Mouse (Mus musculus) myocyte (in vitro differentiated cells): ENCODE data around the gene Osmr. TPM values are rescaled to one million over a fixed set of nuclear protein-coding genes. Genes with fewer than 3 reads are reported as not detected.

Experiments
- H3K27me3 ChIP-seq: one replicate; pipeline ENCODE4 v1.6.1; 2011; ENCODE audit not compliant: control insufficient read depth, insufficient read depth, insufficient read length
- H3K36me3 ChIP-seq: one replicate; pipeline ENCODE4 v1.6.1; 2011; ENCODE audit not compliant: control insufficient read depth, insufficient read depth
- H3K4me2 ChIP-seq: one replicate; pipeline ENCODE4 v1.6.1; 2011; ENCODE audit warnings: low read depth, control low read depth
- H3K4me3 ChIP-seq: one replicate; pipeline ENCODE4 v1.5.1; 2011; ENCODE audit warnings: mild to moderate bottlenecking, control low read depth, moderate library complexity
- H3K79me2 ChIP-seq: one replicate; pipeline ENCODE4 v1.6.1; 2011; ENCODE audit not compliant: control insufficient read depth, insufficient read depth
- H3ac ChIP-seq: one replicate; pipeline ENCODE4 v1.6.1; 2011; ENCODE audit not compliant: control insufficient read depth, insufficient read length
- CEBPB ChIP-seq: IDR thresholded peaks from 2 replicates; pipeline ENCODE4 v1.6.1; 2011; ENCODE audit warnings: mild to moderate bottlenecking, moderate library complexity; ENCODE audit not compliant: poor library complexity, insufficient read depth, severe bottlenecking
- E2F4 ChIP-seq: IDR thresholded peaks from one replicate; pipeline ENCODE4 v1.6.1; 2011; ENCODE audit warnings: mild to moderate bottlenecking, control low read depth, moderate library complexity; ENCODE audit not compliant: insufficient read depth
- MAX ChIP-seq: IDR thresholded peaks from one replicate; pipeline ENCODE4 v1.6.1; 2011; ENCODE audit warnings: low read depth, mild to moderate bottlenecking, control low read depth
- MYOD1 ChIP-seq, 3 experiments: IDR thresholded peaks; one replicate each; pipeline ENCODE4 v1.6.1; 2011; ENCODE audit warnings: control low read depth in 2 of 3, low read depth in 2 of 3, mild to moderate bottlenecking in 2 of 3, moderate library complexity in 1 of 3; ENCODE audit not compliant: insufficient read length in 2 of 3, control insufficient read depth in 1 of 3
- MYOG ChIP-seq, 3 experiments: IDR thresholded peaks; one replicate each; pipeline ENCODE4 v1.6.1; 2011; ENCODE audit warnings: control low read depth in 2 of 3, low read depth in 2 of 3, mild to moderate bottlenecking in 2 of 3; ENCODE audit not compliant: insufficient read length in 2 of 3, control insufficient read depth in 1 of 3, insufficient read depth in 1 of 3
- POLR2A ChIP-seq: IDR thresholded peaks from one replicate; pipeline ENCODE4 v1.6.1; 2011; ENCODE audit warnings: low read depth, mild to moderate bottlenecking, control low read depth, moderate library complexity; ENCODE audit not compliant: insufficient read length
- POLR2AphosphoS2 ChIP-seq: IDR thresholded peaks from one replicate; pipeline ENCODE4 v1.6.1; 2011; ENCODE audit warnings: low read depth, control low read depth; ENCODE audit not compliant: insufficient read length
- REST ChIP-seq: IDR thresholded peaks from one replicate; pipeline ENCODE4 v1.6.1; 2011; ENCODE audit warnings: mild to moderate bottlenecking, control low read depth, moderate library complexity; ENCODE audit not compliant: insufficient read depth, insufficient read length
- SRF ChIP-seq: IDR thresholded peaks from one replicate; pipeline ENCODE4 v1.6.1; 2011; ENCODE audit warnings: low read depth; ENCODE audit not compliant: control insufficient read depth, insufficient read length
- TCF12 ChIP-seq: IDR thresholded peaks from one replicate; pipeline ENCODE4 v1.6.1; 2011; ENCODE audit warnings: mild to moderate bottlenecking, control low read depth; ENCODE audit not compliant: poor library complexity, insufficient read depth, severe bottlenecking
- TCF3 ChIP-seq: IDR thresholded peaks from one replicate; pipeline ENCODE4 v1.6.1; 2011; ENCODE audit warnings: low read depth, control low read depth; ENCODE audit not compliant: insufficient read length
- USF1 ChIP-seq: IDR thresholded peaks from one replicate; pipeline ENCODE4 v1.6.1; 2011; ENCODE audit warnings: low read depth, mild to moderate bottlenecking, control low read depth, moderate library complexity
- polyA plus RNA-seq: library from polyadenylated mRNA; unstranded; fragments of >200 nt; fragmentation: generic; extraction: Trizol; gene quantifications from one replicate; pipeline ENCODE4 v1.2.1, GENCODE M21; 2012; ENCODE audit warnings: missing spikeins

Osmr gene
- polyA plus RNA-seq, 1 experiment = 6.2 TPM

DNA sequence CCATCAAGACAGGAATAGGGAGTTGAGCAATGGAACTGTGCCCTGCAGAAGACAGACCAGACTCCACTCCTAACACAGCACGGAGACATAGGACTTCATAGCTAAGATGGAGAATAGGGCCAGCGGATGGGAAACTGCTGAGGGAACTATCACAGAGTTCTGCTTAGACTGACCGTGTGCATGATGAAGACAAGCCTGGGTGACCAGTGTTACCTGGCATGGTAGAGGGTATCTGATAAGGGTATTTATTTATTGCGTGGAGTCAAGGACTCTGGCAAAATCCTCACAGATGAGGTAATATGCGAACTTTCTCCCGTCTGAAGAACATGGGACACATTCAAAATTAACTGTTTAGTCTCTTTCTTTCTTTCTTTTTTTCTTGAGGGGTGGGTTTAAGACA lies 9.5 kb upstream of the Osmr start:
- no peaks in the 10 kb centered on the region for H3K36me3 ChIP-seq
- no peak overlapping the region for H3ac ChIP-seq
- H3K4me2 ChIP-seq = no peak overlapping the region
- no peak overlapping the region for H3K4me3 ChIP-seq
- no peaks in the 10 kb centered on the region for H3K27me3 ChIP-seq
- TF ChIP-seq MYOG (IDR thresholded peaks at IDR 0.05; ENCODE audit: control insufficient read depth in 1 of 3, insufficient read depth in 1 of 3, insufficient read length in 2 of 3, low read depth in 2 of 3) (no peak), E2F4 (no peak), MAX (no peak), POLR2A (no peak), MYOD1 (IDR thresholded peaks at IDR 0.05; ENCODE audit: control insufficient read depth in 1 of 3, insufficient read length in 2 of 3, low read depth in 2 of 3) (no peak), CEBPB (no peak)
- H3K79me2 ChIP-seq = no peaks in the 10 kb centered on the region

DNA sequence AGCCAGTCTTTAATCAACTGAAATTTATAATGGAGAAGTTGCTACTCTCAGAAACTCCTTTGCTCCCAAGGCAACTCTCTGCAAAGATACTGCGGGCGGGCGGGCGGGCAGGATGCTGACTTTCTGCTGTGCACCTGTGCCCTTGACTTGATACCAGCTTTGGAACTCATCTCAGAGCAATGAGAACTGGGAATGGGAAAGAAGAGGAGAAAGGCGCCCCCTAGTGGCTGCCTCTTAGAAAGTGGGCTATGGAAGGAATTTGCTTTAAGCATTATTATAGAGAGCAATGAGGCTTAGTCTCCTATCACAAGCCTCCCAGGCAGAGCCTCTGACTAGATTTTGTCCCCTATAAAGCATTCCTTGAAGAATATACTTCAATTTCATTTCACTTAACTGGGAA lies 9.0 kb upstream of the Osmr start:
- Histone ChIP-seq H3K4me2 (no peak overlapping the region), H3K79me2 (no peaks in the 10 kb centered on the region), H3K4me3 (no peak overlapping the region), H3ac (no peak overlapping the region), H3K36me3 (no peaks in the 10 kb centered on the region), H3K27me3 (no peaks in the 10 kb centered on the region)
- TF ChIP-seq MYOD1 (IDR thresholded peaks at IDR 0.05; ENCODE audit: control insufficient read depth in 1 of 3, insufficient read length in 2 of 3, low read depth in 2 of 3) (no peak), CEBPB (no peak), SRF (no peak), POLR2AphosphoS2 (no peak), TCF12 (no peak), E2F4 (no peak), TCF3 (no peak), REST (no peak), MYOG (IDR thresholded peaks at IDR 0.05; ENCODE audit: control insufficient read depth in 1 of 3, insufficient read depth in 1 of 3, insufficient read length in 2 of 3, low read depth in 2 of 3) (no peak)

DNA sequence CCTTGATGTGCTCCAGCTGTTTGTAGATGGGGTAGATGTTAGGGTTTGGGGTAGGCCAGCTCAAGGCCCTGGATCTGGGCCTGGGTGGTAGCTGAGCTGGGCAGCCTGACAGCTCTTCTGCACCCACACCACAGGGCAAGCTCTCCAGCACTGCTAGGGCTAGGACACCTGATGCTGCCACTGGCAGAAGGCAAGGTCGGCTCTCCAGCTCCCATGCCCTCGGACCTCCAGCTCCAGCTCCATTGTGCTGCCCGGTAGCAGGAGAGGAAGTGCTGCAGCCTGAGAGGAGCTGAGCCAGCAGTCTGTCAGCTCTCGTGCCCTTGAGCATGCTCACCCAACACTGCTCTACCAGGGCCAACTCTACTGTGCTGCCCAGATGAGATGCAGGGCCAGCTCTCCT lies 8.3 kb upstream of the Osmr start:
- no peak for TF ChIP-seq POLR2A
- TF ChIP-seq MYOG (IDR thresholded peaks at IDR 0.05; ENCODE audit: control insufficient read depth in 1 of 3, insufficient read depth in 1 of 3, insufficient read length in 2 of 3, low read depth in 2 of 3) = peak in 1 of 3 experiments; percentile 7
- Histone ChIP-seq H3K4me3 (no peak overlapping the region), H3K4me2 (no peak overlapping the region), H3K79me2 (no peaks in the 10 kb centered on the region), H3K27me3 (no peaks in the 10 kb centered on the region), H3ac (no peak overlapping the region), H3K36me3 (no peaks in the 10 kb centered on the region)

DNA sequence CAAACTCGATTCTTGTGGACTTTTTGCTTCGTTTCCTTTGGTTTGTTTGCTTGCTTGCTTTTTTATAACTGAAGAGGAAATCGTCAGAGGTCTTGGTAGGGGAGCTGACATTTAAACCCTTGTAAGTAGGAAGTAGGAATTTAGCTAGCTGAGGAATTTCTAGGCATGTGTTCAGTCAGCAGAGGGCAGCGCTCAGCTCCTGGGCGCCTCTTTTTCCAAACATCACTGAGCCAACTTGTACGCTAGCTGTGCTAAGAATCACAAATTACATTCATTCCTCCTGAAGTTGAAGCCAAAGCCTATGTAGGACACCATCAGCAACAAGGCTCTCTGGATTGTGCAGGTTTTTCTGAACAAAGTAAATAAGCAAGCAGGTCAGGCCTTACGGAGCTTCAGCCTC lies 7.4 kb upstream of the Osmr start:
- H3K27me3 ChIP-seq = no peaks in the 10 kb centered on the region
- no peak overlapping the region for H3K4me3 ChIP-seq
- H3ac ChIP-seq = no peak overlapping the region
- H3K4me2 ChIP-seq = no peak overlapping the region
- no peaks in the 10 kb centered on the region for H3K79me2 ChIP-seq
- no peak for TF ChIP-seq POLR2A
- no peak for TF ChIP-seq CEBPB
- no peak for TF ChIP-seq USF1
- no peak for TF ChIP-seq REST
- TF ChIP-seq MYOD1 (IDR thresholded peaks at IDR 0.05; ENCODE audit: control insufficient read depth in 1 of 3, insufficient read length in 2 of 3, low read depth in 2 of 3) = no peak
- no peak for TF ChIP-seq SRF
- no peak for TF ChIP-seq MAX
- TF ChIP-seq MYOG (IDR thresholded peaks at IDR 0.05; ENCODE audit: control insufficient read depth in 1 of 3, insufficient read depth in 1 of 3, insufficient read length in 2 of 3, low read depth in 2 of 3) = no peak
- no peak for TF ChIP-seq POLR2AphosphoS2
- TF ChIP-seq TCF3 = no peak
- TF ChIP-seq E2F4 = no peak
- TF ChIP-seq TCF12 = no peak
- H3K36me3 ChIP-seq = no peaks in the 10 kb centered on the region

DNA sequence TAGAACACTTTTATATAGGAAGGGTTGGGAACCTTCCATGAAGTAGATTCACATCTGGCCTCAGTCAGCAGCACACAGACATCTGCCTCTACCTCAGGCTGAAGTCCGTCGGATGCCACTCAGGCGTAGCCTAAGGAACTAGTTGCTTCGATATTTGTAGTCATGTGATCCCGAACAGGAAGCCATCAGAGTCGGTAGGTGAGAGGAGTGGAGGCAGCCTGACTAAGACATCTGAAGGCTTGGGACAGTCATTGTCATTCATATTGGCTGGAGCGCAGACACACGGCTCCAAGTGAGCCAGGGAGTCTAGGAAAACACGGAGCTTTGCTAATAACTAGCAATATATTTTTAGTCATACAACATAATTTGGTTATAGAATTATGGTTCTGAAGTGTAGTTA lies 6.4 kb upstream of the Osmr start:
- H3K36me3 ChIP-seq = no peaks in the 10 kb centered on the region
- H3K27me3 ChIP-seq = no peaks in the 10 kb centered on the region
- no peak overlapping the region for H3ac ChIP-seq
- H3K4me2 ChIP-seq = no peak overlapping the region
- H3K4me3 ChIP-seq = no peak overlapping the region
- no peak for TF ChIP-seq SRF
- no peak for TF ChIP-seq MYOG (IDR thresholded peaks at IDR 0.05; ENCODE audit: control insufficient read depth in 1 of 3, insufficient read depth in 1 of 3, insufficient read length in 2 of 3, low read depth in 2 of 3)
- no peak for TF ChIP-seq POLR2A
- no peak for TF ChIP-seq CEBPB
- no peak for TF ChIP-seq POLR2AphosphoS2
- TF ChIP-seq MYOD1 (IDR thresholded peaks at IDR 0.05; ENCODE audit: control insufficient read depth in 1 of 3, insufficient read length in 2 of 3, low read depth in 2 of 3) = no peak
- no peak for TF ChIP-seq USF1
- TF ChIP-seq E2F4 = no peak
- TF ChIP-seq REST = no peak
- no peak for TF ChIP-seq TCF12
- TF ChIP-seq MAX = no peak
- no peak for TF ChIP-seq TCF3
- no peaks in the 10 kb centered on the region for H3K79me2 ChIP-seq
